Mouse (Mus musculus) embryonic fibroblast, embryonic 13.5 days (primary cell): ENCODE measurements around the gene Lmbr1l.
A peak's percentile ranks its signal among the peaks of the same experiment; 100 is the strongest.

Source experiments
- CTCF ChIP-seq: IDR thresholded peaks from 2 replicates; pipeline ENCODE4 v1.5.1; 2011; ENCODE audit warnings: mild to moderate bottlenecking, control low read depth, low read length, moderate library complexity, borderline replicate concordance; ENCODE audit not compliant: insufficient read depth
- POLR2A ChIP-seq: IDR thresholded peaks from 2 replicates; pipeline ENCODE4 v1.6.1; 2011; ENCODE audit warnings: low read depth, mild to moderate bottlenecking, control low read depth, low read length, moderate library complexity

DNA sequence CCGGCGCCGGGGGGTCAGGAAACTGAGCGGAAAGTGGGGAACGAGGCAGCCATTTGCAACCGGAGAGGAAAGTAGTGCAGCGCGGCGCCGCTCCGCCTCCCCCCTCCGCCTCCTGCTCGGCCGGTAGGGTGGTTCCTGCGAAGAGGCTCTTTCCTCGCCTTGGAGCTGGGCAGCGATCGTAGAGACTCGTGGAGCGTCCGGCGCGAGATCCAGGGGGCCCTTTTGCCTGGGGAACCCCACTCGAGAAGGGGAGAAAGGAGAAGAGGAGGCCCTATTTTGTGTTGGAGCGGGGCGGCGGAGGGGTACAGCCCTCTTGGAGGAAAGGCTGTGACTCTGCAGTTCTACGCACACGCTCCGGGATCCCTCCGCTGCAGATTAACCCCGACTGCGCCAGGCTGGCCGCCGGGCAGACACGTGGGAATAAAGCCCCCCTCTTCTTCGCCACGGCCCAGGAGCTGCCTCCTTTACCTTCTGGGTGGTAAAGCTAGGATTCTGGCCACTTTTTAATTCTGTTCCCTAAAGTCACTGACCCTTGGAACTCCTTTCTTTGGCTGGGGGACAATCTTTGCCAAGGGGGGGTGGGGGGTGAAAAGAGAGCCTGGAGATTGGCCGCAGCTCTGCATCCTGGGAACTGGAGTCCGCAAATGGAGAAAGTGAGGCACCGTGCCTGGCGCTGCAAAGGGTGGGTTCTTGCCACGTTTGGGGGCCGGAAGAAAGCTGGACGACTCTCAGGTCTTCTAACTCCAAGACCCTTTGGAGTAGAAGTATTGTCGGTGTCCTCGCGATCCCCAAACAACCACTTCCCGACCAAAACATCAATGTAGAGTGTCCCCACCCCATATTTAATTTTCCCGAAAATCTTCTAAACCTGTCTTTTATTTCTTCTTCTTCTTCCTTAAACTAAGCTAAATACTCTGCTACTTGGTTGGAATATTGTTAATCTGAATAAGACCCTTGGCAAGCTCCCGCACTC, 45.8 kb downstream of the Lmbr1l start:
- TF ChIP-seq POLR2A = peak; percentile 70
- no peak for TF ChIP-seq CTCF
